Mouse (Mus musculus): ENCODE measurements around the gene Sun2.

GRCm38 (mm10) chr15:79715646-79716045 lies 26.7 kb downstream of the Sun2 start:
- TF ChIP-seq CTCF (IDR thresholded peaks at IDR 0.05; ENCODE audit: low read depth) (no peak), EP300 (optimal IDR thresholded peaks at IDR 0.05) (no peak)
